Mouse (Mus musculus): ENCODE data around the gene Barhl1. TPM values are rescaled to one million over a fixed set of nuclear protein-coding genes. Genes with fewer than 3 reads are reported as not detected.

The Barhl1 gene
- polyA plus RNA-seq (2015; fragmentation: Nextera tagmentation; extraction: Ambion mirVana) = 4.5 and 7.5 TPM in 2 replicates

GRCm38 (mm10) chr2:28916513-28916865 lies at the start of gene Barhl1:
Gene Barhl1 (minus strand): TSS chr2:28916668.
- no peak for ATAC-seq (ENCODE audit: low FRiP score)
- H3K4me2 ChIP-seq = peak within 1 kb of the TSS; percentile 38
- H3K36me3 ChIP-seq = no peaks in the 10 kb centered on the region
- H3K27me3 ChIP-seq (replicated peaks) = peaks cover 94% of the 10 kb centered on the region
- no peak within 1 kb of the TSS for H3K9ac ChIP-seq (replicated peaks)
- H3K9me3 ChIP-seq (replicated peaks) = no peaks in the 10 kb centered on the region
- peaks cover 22% of the 10 kb centered on the region for H3K4me1 ChIP-seq
- H3K27ac ChIP-seq (replicated peaks) = no peak within 1 kb of the TSS
- 0% methylated on average over 18 of the region's 18 CpGs for WGBS
- peak within 1 kb of the TSS; percentile 22 for H3K4me3 ChIP-seq (replicated peaks)

GRCm38 (mm10) chr2:28963565-28963964 lies 47.1 kb upstream of the Barhl1 start:
- Histone ChIP-seq H3K27me3 (replicated peaks) (peaks cover 37% of the 10 kb centered on the region), H3K27ac (replicated peaks) (no peak overlapping the region), H3K4me2 (no peak overlapping the region), H3K4me3 (replicated peaks) (no peak overlapping the region), H3K4me1 (peaks cover 19% of the 10 kb centered on the region), H3K36me3 (no peaks in the 10 kb centered on the region), H3K9ac (replicated peaks) (no peak overlapping the region), H3K9me3 (replicated peaks) (no peaks in the 10 kb centered on the region)
- 83% methylated on average over 6 of the region's 6 CpGs for WGBS
- no peak for ATAC-seq (ENCODE audit: low FRiP score)

- Histone ChIP-seq H3K27ac (replicated peaks) (no peak overlapping the region), H3K4me2 (no peak overlapping the region), H3K4me3 (replicated peaks) (no peak overlapping the region), H3K9me3 (replicated peaks) (no peaks in the 10 kb centered on the region), H3K36me3 (no peaks in the 10 kb centered on the region), H3K4me1 (peaks cover 13% of the 10 kb centered on the region), H3K27me3 (replicated peaks) (peaks cover 29% of the 10 kb centered on the region), H3K9ac (replicated peaks) (no peak overlapping the region)
- WGBS = 69% methylated on average over 5 of the region's 5 CpGs
- ATAC-seq (ENCODE audit: low FRiP score) = no peak
Measured at GRCm38 (mm10) chr2:28961636-28962035, 45.2 kb upstream of the Barhl1 start.

GRCm38 (mm10) chr2:28961024-28961585 lies 44.6 kb upstream of the Barhl1 start:
- Histone ChIP-seq H3K9me3 (replicated peaks) (no peaks in the 10 kb centered on the region), H3K36me3 (no peaks in the 10 kb centered on the region), H3K27me3 (replicated peaks) (peaks cover 28% of the 10 kb centered on the region), H3K4me1 (peaks cover 8% of the 10 kb centered on the region), H3K4me3 (replicated peaks) (no peak overlapping the region), H3K4me2 (no peak overlapping the region), H3K9ac (replicated peaks) (no peak overlapping the region), H3K27ac (replicated peaks) (no peak overlapping the region)
- 89% methylated on average over 15 of the region's 15 CpGs for WGBS
- no peak for ATAC-seq (ENCODE audit: low FRiP score)

GRCm38 (mm10) chr2:28956874-28957273 lies 40.4 kb upstream of the Barhl1 start:
- Histone ChIP-seq H3K27ac (replicated peaks) (no peak overlapping the region), H3K9me3 (replicated peaks) (no peaks in the 10 kb centered on the region), H3K27me3 (replicated peaks) (peaks cover 16% of the 10 kb centered on the region), H3K36me3 (no peaks in the 10 kb centered on the region), H3K4me3 (replicated peaks) (no peak overlapping the region), H3K4me1 (no peaks in the 10 kb centered on the region), H3K4me2 (no peak overlapping the region), H3K9ac (replicated peaks) (no peak overlapping the region)
- no peak for ATAC-seq (ENCODE audit: low FRiP score)
- WGBS = 92% methylated on average over 4 of the region's 4 CpGs

- H3K27ac ChIP-seq (replicated peaks) = no peak overlapping the region
- no peaks in the 10 kb centered on the region for H3K36me3 ChIP-seq
- peaks cover 11% of the 10 kb centered on the region for H3K27me3 ChIP-seq (replicated peaks)
- H3K4me3 ChIP-seq (replicated peaks) = no peak overlapping the region
- no peak overlapping the region for H3K9ac ChIP-seq (replicated peaks)
- H3K9me3 ChIP-seq (replicated peaks) = no peaks in the 10 kb centered on the region
- H3K4me2 ChIP-seq = no peak overlapping the region
- H3K4me1 ChIP-seq = no peaks in the 10 kb centered on the region
- ATAC-seq (ENCODE audit: low FRiP score) = no peak
- WGBS = 82% methylated on average over 9 of the region's 9 CpGs
Measured at GRCm38 (mm10) chr2:28954595-28954994, 38.1 kb upstream of the Barhl1 start.

GRCm38 (mm10) chr2:28952981-28953380 lies 36.5 kb upstream of the Barhl1 start:
- Histone ChIP-seq H3K4me1 (no peaks in the 10 kb centered on the region), H3K4me3 (replicated peaks) (no peak overlapping the region), H3K27ac (replicated peaks) (no peak overlapping the region), H3K9ac (replicated peaks) (no peak overlapping the region), H3K4me2 (no peak overlapping the region), H3K27me3 (replicated peaks) (peaks cover 14% of the 10 kb centered on the region), H3K36me3 (no peaks in the 10 kb centered on the region), H3K9me3 (replicated peaks) (no peaks in the 10 kb centered on the region)
- 43% methylated on average over 8 of the region's 8 CpGs for WGBS
- ATAC-seq (ENCODE audit: low FRiP score) = no peak

- 81% methylated on average over 3 of the region's 3 CpGs for WGBS
- H3K9ac ChIP-seq (replicated peaks) = no peak overlapping the region
- no peaks in the 10 kb centered on the region for H3K9me3 ChIP-seq (replicated peaks)
- no peak overlapping the region for H3K4me2 ChIP-seq
- H3K36me3 ChIP-seq = no peaks in the 10 kb centered on the region
- H3K27me3 ChIP-seq (replicated peaks) = peaks cover 15% of the 10 kb centered on the region; the same call in 1 of the 2 replicates
- H3K27ac ChIP-seq (replicated peaks) = no peak overlapping the region
- H3K4me3 ChIP-seq (replicated peaks) = no peak overlapping the region
- ATAC-seq (ENCODE audit: low FRiP score) = no peak
- H3K4me1 ChIP-seq = peaks cover 12% of the 10 kb centered on the region
Measured at GRCm38 (mm10) chr2:28946312-28946711, 29.8 kb upstream of the Barhl1 start.

- H3K9ac ChIP-seq (replicated peaks) = no peak overlapping the region
- ATAC-seq (ENCODE audit: low FRiP score) = no peak
- H3K27ac ChIP-seq (replicated peaks) = no peak overlapping the region
- no peaks in the 10 kb centered on the region for H3K9me3 ChIP-seq (replicated peaks)
- H3K4me1 ChIP-seq = peaks cover 12% of the 10 kb centered on the region
- H3K4me3 ChIP-seq (replicated peaks) = no peak overlapping the region
- peaks cover 20% of the 10 kb centered on the region; the same call in 1 of the 2 replicates for H3K27me3 ChIP-seq (replicated peaks)
- H3K4me2 ChIP-seq = no peak overlapping the region
- no peaks in the 10 kb centered on the region for H3K36me3 ChIP-seq
- 34% methylated on average over 6 of the region's 6 CpGs for WGBS
Measured at GRCm38 (mm10) chr2:28945388-28945787, 28.9 kb upstream of the Barhl1 start.

- H3K4me2 ChIP-seq = peak overlapping the region; percentile 28
- H3K4me3 ChIP-seq (replicated peaks) = no peak overlapping the region
- H3K9me3 ChIP-seq (replicated peaks) = no peaks in the 10 kb centered on the region
- H3K36me3 ChIP-seq = no peaks in the 10 kb centered on the region
- ATAC-seq (ENCODE audit: low FRiP score) = no peak
- H3K9ac ChIP-seq (replicated peaks) = no peak overlapping the region
- peaks cover 12% of the 10 kb centered on the region for H3K4me1 ChIP-seq
- WGBS = 15% methylated on average over 29 of the region's 30 CpGs
- H3K27ac ChIP-seq (replicated peaks) = no peak overlapping the region
- H3K27me3 ChIP-seq (replicated peaks) = peaks cover 24% of the 10 kb centered on the region; the same call in 1 of the 2 replicates
Measured at GRCm38 (mm10) chr2:28943666-28944516, 27.4 kb upstream of the Barhl1 start.

- no peak overlapping the region for H3K4me2 ChIP-seq
- no peak overlapping the region for H3K27ac ChIP-seq (replicated peaks)
- WGBS = 79% methylated on average over 7 of the region's 7 CpGs
- no peak overlapping the region for H3K9ac ChIP-seq (replicated peaks)
- no peak overlapping the region for H3K4me3 ChIP-seq (replicated peaks)
- peaks cover 11% of the 10 kb centered on the region for H3K4me1 ChIP-seq
- H3K9me3 ChIP-seq (replicated peaks) = no peaks in the 10 kb centered on the region
- H3K27me3 ChIP-seq (replicated peaks) = peaks cover 14% of the 10 kb centered on the region; the same call in 1 of the 2 replicates
- H3K36me3 ChIP-seq = no peaks in the 10 kb centered on the region
- ATAC-seq (ENCODE audit: low FRiP score) = no peak
Measured at GRCm38 (mm10) chr2:28938997-28939396, 22.5 kb upstream of the Barhl1 start.

- WGBS = 94% methylated on average over 3 of the region's 3 CpGs
- no peak overlapping the region for H3K27ac ChIP-seq (replicated peaks)
- no peak overlapping the region for H3K4me3 ChIP-seq (replicated peaks)
- no peaks in the 10 kb centered on the region for H3K36me3 ChIP-seq
- H3K27me3 ChIP-seq (replicated peaks) = peaks cover 30% of the 10 kb centered on the region
- no peaks in the 10 kb centered on the region for H3K4me1 ChIP-seq
- H3K9ac ChIP-seq (replicated peaks) = no peak overlapping the region
- H3K9me3 ChIP-seq (replicated peaks) = no peaks in the 10 kb centered on the region
- no peak overlapping the region for H3K4me2 ChIP-seq
- ATAC-seq (ENCODE audit: low FRiP score) = no peak
Measured at GRCm38 (mm10) chr2:28930571-28930970, 14.1 kb upstream of the Barhl1 start.

All from neural tube, embryonic 15.5 days (tissue).